In genomic region chr3:30547908-30548307, GRCm38 (mm10) we compare ENCODE assay signal across 10 mouse cellular contexts. TPM values are rescaled to one million over a fixed set of nuclear protein-coding genes. Genes with fewer than 3 reads are reported as not detected.
DNase-seq lines count a peak whose midpoint lies in the region; ATAC-seq and TF ChIP-seq lines count a peak whose summit lies in the region.
"Had no signal": no experiment of that assay in that cellular context is flagged by ENCODE, and none has a peak within 500 bp of the region (broad histone marks: within the 10 kb centered on the region; RNA-seq: fewer than 3 reads in every experiment).

Gene Mecom, minus strand, starts transcription at chr3:30548008.

- H3K27ac ChIP-seq in midbrain, embryonic 10.5 days (replicated peaks) = no peak within 1 kb of the TSS
- no peak within 1 kb of the TSS for H3K27ac ChIP-seq in midbrain, postnatal 0 days (ENCODE audit: low read depth, low read length)
- H3K27ac ChIP-seq in neural tube, embryonic 13.5 days (replicated peaks) = no peak within 1 kb of the TSS
- H3K27ac ChIP-seq in thymus, adult 2 months (ENCODE audit: control insufficient read depth, insufficient read depth, low read length) = no peak within 1 kb of the TSS
- H3K27ac ChIP-seq: liver, embryonic 13.5 days had no signal

- no peak within 1 kb of the TSS for H3K4me3 ChIP-seq in midbrain, embryonic 10.5 days
- H3K4me3 ChIP-seq in midbrain, postnatal 0 days (ENCODE audit: low read depth, low read length) = no peak within 1 kb of the TSS
- H3K4me3 ChIP-seq in neural tube, embryonic 13.5 days = no peak within 1 kb of the TSS
- H3K4me3 ChIP-seq in thymus, adult 2 months (ENCODE audit: control insufficient read depth, insufficient read depth, low read length) = no peak within 1 kb of the TSS
- H3K4me3 ChIP-seq: liver, embryonic 13.5 days had no signal

- H3K4me2 ChIP-seq in midbrain, postnatal 0 days (ENCODE audit: low read depth, low read length, poor library complexity, severe bottlenecking) = no peak within 1 kb of the TSS
- H3K4me2 ChIP-seq in neural tube, embryonic 13.5 days = peak within 1 kb of the TSS; percentile 7; the same call in 1 of the 2 replicates
- H3K4me2 ChIP-seq: liver, embryonic 13.5 days had no signal

- H3K4me1 ChIP-seq in midbrain, embryonic 10.5 days = 0 out of 2 replicates have a peak, but pooled peaks cover 7% of the 10 kb centered on the region
- H3K4me1 ChIP-seq in midbrain, postnatal 0 days (ENCODE audit: insufficient read depth, low read length) = no peaks in the 10 kb centered on the region
- 0 out of 2 replicates have a peak, but pooled peaks cover 8% of the 10 kb centered on the region for H3K4me1 ChIP-seq in neural tube, embryonic 13.5 days (replicated peaks)
- H3K4me1 ChIP-seq in thymus, adult 2 months (replicated peaks; ENCODE audit: control insufficient read depth, insufficient read depth, low read length) = no peaks in the 10 kb centered on the region
- H3K4me1 ChIP-seq: liver, embryonic 13.5 days had no signal

- no peaks in the 10 kb centered on the region for H3K9me3 ChIP-seq in midbrain, embryonic 10.5 days (replicated peaks)
- H3K9me3 ChIP-seq in midbrain, postnatal 0 days (ENCODE audit: low read length) = no peaks in the 10 kb centered on the region
- no peaks in the 10 kb centered on the region for H3K9me3 ChIP-seq in neural tube, embryonic 13.5 days
- H3K9me3 ChIP-seq: liver, embryonic 13.5 days had no signal

- ATAC-seq in midbrain, postnatal 0 days (ENCODE audit: low FRiP score) = no peak
- no peak for ATAC-seq in neural tube, embryonic 13.5 days (ENCODE audit: low read depth)

- TF ChIP-seq POLR2A in thymus, adult 2 months (IDR thresholded peaks at IDR 0.05; ENCODE audit: control insufficient read depth, extremely low read depth, insufficient read depth, low read length, poor library complexity) = no peak

- H3K27me3 ChIP-seq in midbrain, embryonic 10.5 days (ENCODE audit: low read depth, poor library complexity, severe bottlenecking) = no peaks in the 10 kb centered on the region
- H3K27me3 ChIP-seq in midbrain, postnatal 0 days (ENCODE audit: insufficient read depth, low read length) = no peaks in the 10 kb centered on the region
- no peaks in the 10 kb centered on the region for H3K27me3 ChIP-seq in neural tube, embryonic 13.5 days
- no peaks in the 10 kb centered on the region for H3K27me3 ChIP-seq in thymus, adult 2 months (ENCODE audit: control insufficient read depth, insufficient read depth, low read length)
- H3K27me3 ChIP-seq: liver, embryonic 13.5 days had no signal

- TF ChIP-seq CTCF in midbrain, postnatal 0 days (IDR thresholded peaks at IDR 0.05) = no peak
- no peak for TF ChIP-seq CTCF in thymus, adult 2 months (IDR thresholded peaks at IDR 0.05; ENCODE audit: borderline replicate concordance, control insufficient read depth, extremely low read depth, insufficient read depth, low read length, poor library complexity)

- no peak for DNase-seq in adrenal gland, postnatal 4 days (ENCODE audit: low spot score in 2 of 2)
- DNase-seq in adrenal gland, postnatal 36 days = no peak
- no peak for DNase-seq in midbrain, embryonic 10.5 days (ENCODE audit: low spot score)
- DNase-seq in midbrain, postnatal 0 days (ENCODE audit: low spot score) = no peak
- no peak for DNase-seq in heart, postnatal 4 days
- no peak for DNase-seq in yolk sac, embryonic 10.5 days (ENCODE audit: low spot score)
- no peak for DNase-seq in thymus, adult 2 months
- DNase-seq: cerebellum, postnatal 14 days; liver, embryonic 13.5 days had no signal

- WGBS in midbrain, embryonic 10.5 days = 90% methylated on average over 3 of the region's 3 CpGs
- WGBS in midbrain, postnatal 0 days = 89% methylated on average over 3 of the region's 3 CpGs
- WGBS in neural tube, embryonic 13.5 days = 87% methylated on average over 3 of the region's 3 CpGs
- 94% methylated on average over 3 of the region's 3 CpGs for WGBS in thymus, adult 2 months

- H3K36me3 ChIP-seq in midbrain, embryonic 10.5 days = no peaks in the 10 kb centered on the region
- no peaks in the 10 kb centered on the region for H3K36me3 ChIP-seq in midbrain, postnatal 0 days (ENCODE audit: insufficient read depth, low read length)
- no peaks in the 10 kb centered on the region for H3K36me3 ChIP-seq in neural tube, embryonic 13.5 days
- H3K36me3 ChIP-seq in thymus, adult 2 months (ENCODE audit: control insufficient read depth, insufficient read depth, low read length) = no peaks in the 10 kb centered on the region
- H3K36me3 ChIP-seq: liver, embryonic 13.5 days had no signal

- H3K9ac ChIP-seq in midbrain, postnatal 0 days (replicated peaks; ENCODE audit: low read length, poor library complexity, severe bottlenecking) = no peak within 1 kb of the TSS
- H3K9ac ChIP-seq in neural tube, embryonic 13.5 days = no peak within 1 kb of the TSS
- H3K9ac ChIP-seq: liver, embryonic 13.5 days had no signal

RNA-seq across cellular contexts. Expression of gene Mecom, which starts in this region (rescaled TPM):
- total RNA-seq in adrenal gland, postnatal 4 days (2021) = 10 to 100 TPM; 14.7 to 41.9 TPM
- total RNA-seq in adrenal gland, postnatal 36 days (2021) = 1 to 10 TPM; 6.4 TPM
- 22.6 and 34.8 TPM in 2 replicates for polyA plus RNA-seq in midbrain, embryonic 10.5 days (2016; fragmentation: Nextera tagmentation; extraction: Ambion mirVana)
- total RNA-seq in midbrain, postnatal 0 days (2014; rRNA removed) = 4.7 and 5.1 TPM in 2 replicates
- 2.0 and 2.6 TPM in 2 replicates for polyA plus RNA-seq in midbrain, postnatal 0 days (2015; fragmentation: Nextera tagmentation; extraction: Ambion mirVana)
- 10 to 100 TPM; 31.5 to 36.1 TPM for total RNA-seq in heart, postnatal 4 days (2021)
- 8.9 and 11.6 TPM in 2 replicates for polyA plus RNA-seq in neural tube, embryonic 13.5 days (2015; fragmentation: Nextera tagmentation; extraction: Ambion mirVana)
- polyA plus RNA-seq in thymus, adult 2 months (2012; rRNA removed) = 0.54 and 0.92 TPM in 2 replicates
